Mouse (Mus musculus): ENCODE data around the gene Tbl2. TPM values are rescaled to one million over a fixed set of nuclear protein-coding genes. Genes with fewer than 3 reads are reported as not detected.

Gene Tbl2
- polyA plus RNA-seq, 1 experiment from 2014 or later = 15.3 TPM

- ATAC-seq (ENCODE audit: low FRiP score, low TSS enrichment) (no peak), DNase-seq (no peak)
- Histone ChIP-seq H3K9me3 (ENCODE audit: control insufficient read depth, low read length) (no peaks in the 10 kb centered on the region), H3K27me3 (ENCODE audit: control insufficient read depth, insufficient read depth, low read length) (no peaks in the 10 kb centered on the region), H3K4me3 (replicated peaks; ENCODE audit: low read depth, low read length) (no peak overlapping the region), H3K4me1 (ENCODE audit: control insufficient read depth, insufficient read depth, low read length) (no peaks in the 10 kb centered on the region), H3K4me2 (ENCODE audit: low read length) (no peak overlapping the region), H3K36me3 (ENCODE audit: control insufficient read depth, insufficient read depth, low read length) (peaks cover 77% of the 10 kb centered on the region), H3K27ac (replicated peaks; ENCODE audit: low read depth, low read length) (no peak overlapping the region), H3K9ac (replicated peaks; ENCODE audit: low read length) (no peak overlapping the region)
Measured at GRCm38 (mm10) chr5:135175086-135175485, 25.6 kb downstream of the Tbl2 start.

DNA sequence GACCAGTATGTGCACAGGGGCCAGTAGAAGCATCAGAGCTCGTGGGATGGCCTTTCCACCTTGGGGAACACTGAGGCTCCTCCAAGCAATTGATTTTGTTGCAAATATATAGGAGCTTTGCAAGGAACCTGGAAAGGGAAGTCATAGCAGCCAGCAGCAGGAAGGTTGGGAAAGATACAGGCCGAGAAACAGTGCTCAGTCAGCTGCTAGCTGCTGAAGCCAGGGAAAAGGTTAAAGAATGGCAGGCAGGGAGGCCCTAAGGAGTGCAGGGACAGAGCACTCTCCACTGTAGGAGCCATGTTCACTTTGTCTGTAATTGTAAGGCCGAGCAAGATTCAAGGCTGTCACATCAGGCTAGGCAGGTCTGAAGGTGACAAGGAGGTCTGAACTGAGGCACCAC lies 29.1 kb downstream of the Tbl2 start:
- no peaks in the 10 kb centered on the region for H3K4me1 ChIP-seq (ENCODE audit: control insufficient read depth, insufficient read depth, low read length)
- 86% methylated on average over 3 of the region's 3 CpGs for WGBS
- H3K36me3 ChIP-seq (ENCODE audit: control insufficient read depth, insufficient read depth, low read length) = peaks cover 83% of the 10 kb centered on the region

GRCm38 (mm10) chr5:135178996-135179395 lies 29.5 kb downstream of the Tbl2 start:
- 95% methylated on average over 4 of the region's 4 CpGs for WGBS
- Histone ChIP-seq H3K4me1 (ENCODE audit: control insufficient read depth, insufficient read depth, low read length) (no peaks in the 10 kb centered on the region), H3K9ac (replicated peaks; ENCODE audit: low read length) (no peak overlapping the region), H3K36me3 (ENCODE audit: control insufficient read depth, insufficient read depth, low read length) (peaks cover 78% of the 10 kb centered on the region), H3K27ac (replicated peaks; ENCODE audit: low read depth, low read length) (no peak overlapping the region), H3K9me3 (ENCODE audit: control insufficient read depth, low read length) (no peaks in the 10 kb centered on the region), H3K4me2 (ENCODE audit: low read length) (no peak overlapping the region), H3K4me3 (replicated peaks; ENCODE audit: low read depth, low read length) (no peak overlapping the region), H3K27me3 (ENCODE audit: control insufficient read depth, insufficient read depth, low read length) (no peaks in the 10 kb centered on the region)
- ATAC-seq (ENCODE audit: low FRiP score, low TSS enrichment) (no peak), DNase-seq (no peak)

More for the DNA sequence above, 29.1 kb downstream of the Tbl2 start:
- Histone ChIP-seq H3K27ac (replicated peaks; ENCODE audit: low read depth, low read length) (no peak overlapping the region), H3K4me2 (ENCODE audit: low read length) (no peak overlapping the region), H3K27me3 (ENCODE audit: control insufficient read depth, insufficient read depth, low read length) (no peaks in the 10 kb centered on the region), H3K9ac (replicated peaks; ENCODE audit: low read length) (no peak overlapping the region), H3K4me3 (replicated peaks; ENCODE audit: low read depth, low read length) (no peak overlapping the region), H3K9me3 (ENCODE audit: control insufficient read depth, low read length) (no peaks in the 10 kb centered on the region)
- DNase-seq = no peak
- ATAC-seq (ENCODE audit: low FRiP score, low TSS enrichment) = no peak

DNA sequence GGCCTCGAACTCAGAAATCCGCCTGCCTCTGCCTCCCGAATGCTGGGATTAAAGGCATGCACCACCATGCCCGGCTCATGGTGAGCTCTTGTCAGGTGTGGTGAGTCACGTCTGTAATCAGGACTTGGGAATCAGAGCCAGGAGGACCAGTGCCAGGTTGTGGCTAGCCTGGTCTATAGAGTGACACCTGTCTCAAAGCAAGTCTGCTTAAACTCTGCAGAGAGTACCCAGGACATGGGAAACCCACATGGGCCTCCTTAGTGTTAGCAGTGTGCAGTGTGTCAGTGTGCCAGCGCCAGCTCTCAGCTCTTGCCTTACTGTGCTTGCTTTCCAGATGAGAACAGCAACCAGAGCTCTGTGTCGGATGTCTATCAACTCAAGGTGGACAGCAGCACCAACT lies 30.2 kb downstream of the Tbl2 start:
- peaks cover 73% of the 10 kb centered on the region for H3K36me3 ChIP-seq (ENCODE audit: control insufficient read depth, insufficient read depth, low read length)
- ATAC-seq (ENCODE audit: low FRiP score, low TSS enrichment) (no peak), DNase-seq (no peak)
- no peaks in the 10 kb centered on the region for H3K27me3 ChIP-seq (ENCODE audit: control insufficient read depth, insufficient read depth, low read length)
- H3K9me3 ChIP-seq (ENCODE audit: control insufficient read depth, low read length) = no peaks in the 10 kb centered on the region
- no peak overlapping the region for H3K4me2 ChIP-seq (ENCODE audit: low read length)
- H3K9ac ChIP-seq (replicated peaks; ENCODE audit: low read length) = no peak overlapping the region
- WGBS = 95% methylated on average over 6 of the region's 7 CpGs
- H3K4me1 ChIP-seq (ENCODE audit: control insufficient read depth, insufficient read depth, low read length) = no peaks in the 10 kb centered on the region
- no peak overlapping the region for H3K4me3 ChIP-seq (replicated peaks; ENCODE audit: low read depth, low read length)
- no peak overlapping the region for H3K27ac ChIP-seq (replicated peaks; ENCODE audit: low read depth, low read length)

DNA sequence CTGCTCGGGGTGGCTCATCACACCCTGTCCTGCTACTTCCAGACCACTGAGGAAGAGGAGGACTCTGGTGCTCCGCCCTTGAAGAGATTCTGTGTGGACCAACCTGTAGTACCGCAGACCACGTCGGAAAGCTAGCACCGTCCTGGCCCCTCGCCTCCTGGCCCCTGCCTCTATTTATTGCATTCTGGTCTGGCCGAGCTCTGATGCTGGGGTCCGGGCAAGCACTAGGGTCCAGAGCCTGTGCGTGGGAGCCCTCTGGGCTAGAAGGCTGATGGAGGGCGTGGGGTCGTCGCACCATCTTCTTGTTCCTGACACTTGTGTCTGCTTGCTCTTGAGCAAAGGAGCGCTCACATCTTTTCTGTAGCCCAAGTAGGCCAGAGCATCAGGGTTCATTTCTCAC lies 31.3 kb downstream of the Tbl2 start:
- Histone ChIP-seq H3K27me3 (ENCODE audit: control insufficient read depth, insufficient read depth, low read length) (no peaks in the 10 kb centered on the region), H3K27ac (replicated peaks; ENCODE audit: low read depth, low read length) (no peak overlapping the region), H3K9me3 (ENCODE audit: control insufficient read depth, low read length) (no peaks in the 10 kb centered on the region), H3K4me2 (ENCODE audit: low read length) (no peak overlapping the region), H3K4me1 (ENCODE audit: control insufficient read depth, insufficient read depth, low read length) (no peaks in the 10 kb centered on the region), H3K9ac (replicated peaks; ENCODE audit: low read length) (no peak overlapping the region), H3K36me3 (ENCODE audit: control insufficient read depth, insufficient read depth, low read length) (peaks cover 63% of the 10 kb centered on the region), H3K4me3 (replicated peaks; ENCODE audit: low read depth, low read length) (no peak overlapping the region)
- 95% methylated on average over 14 of the region's 14 CpGs for WGBS
- no peak for ATAC-seq (ENCODE audit: low FRiP score, low TSS enrichment)
- no peak for DNase-seq

- Histone ChIP-seq H3K27ac (replicated peaks; ENCODE audit: low read depth, low read length) (no peak overlapping the region), H3K9ac (replicated peaks; ENCODE audit: low read length) (no peak overlapping the region), H3K4me1 (ENCODE audit: control insufficient read depth, insufficient read depth, low read length) (no peaks in the 10 kb centered on the region), H3K9me3 (ENCODE audit: control insufficient read depth, low read length) (no peaks in the 10 kb centered on the region), H3K4me3 (replicated peaks; ENCODE audit: low read depth, low read length) (no peak overlapping the region), H3K36me3 (ENCODE audit: control insufficient read depth, insufficient read depth, low read length) (peaks cover 61% of the 10 kb centered on the region), H3K4me2 (ENCODE audit: low read length) (no peak overlapping the region), H3K27me3 (ENCODE audit: control insufficient read depth, insufficient read depth, low read length) (no peaks in the 10 kb centered on the region)
- DNase-seq (no peak), ATAC-seq (ENCODE audit: low FRiP score, low TSS enrichment) (no peak)
- 68% methylated on average over 6 of the region's 6 CpGs for WGBS
Measured at GRCm38 (mm10) chr5:135181776-135182175, 32.3 kb downstream of the Tbl2 start.

DNA sequence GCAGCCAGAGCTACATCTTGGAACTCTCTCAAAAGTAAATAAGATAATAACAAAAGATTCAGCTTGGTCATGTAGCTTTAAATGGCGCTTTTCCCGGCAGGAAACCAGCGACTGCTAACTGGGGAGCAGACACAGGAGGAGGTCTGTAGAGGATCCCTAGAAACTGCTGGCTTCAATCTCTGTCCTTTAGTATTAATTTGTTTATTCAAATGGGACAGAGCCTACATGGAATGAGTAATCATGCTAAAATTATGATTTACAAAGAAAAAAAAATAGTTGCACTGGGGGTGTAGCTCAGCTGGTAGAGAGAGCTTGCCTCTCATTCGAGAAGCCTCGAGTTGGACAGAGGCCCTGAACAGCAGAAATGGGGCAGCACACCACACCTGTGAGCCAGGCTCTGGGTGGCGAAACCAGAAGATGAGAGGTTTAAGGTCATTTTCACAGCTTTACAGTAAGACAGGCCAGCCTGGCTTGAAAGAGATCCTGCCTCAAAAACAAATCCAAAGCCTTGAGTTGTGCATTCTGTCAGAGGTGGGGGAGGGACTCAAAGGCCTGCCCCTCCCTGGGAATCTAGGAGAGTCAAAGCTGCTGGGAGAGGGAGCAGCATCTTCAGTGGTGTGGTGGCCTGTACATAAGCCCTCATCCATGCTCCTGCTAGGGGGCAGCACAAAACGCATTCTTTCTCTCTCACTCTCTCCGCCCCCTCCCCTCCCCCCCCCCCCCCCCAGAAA lies 33.8 kb downstream of the Tbl2 start:
- ATAC-seq (ENCODE audit: low FRiP score, low TSS enrichment) (no peak), DNase-seq (no peak)
- peaks cover under 1% of the 10 kb centered on the region; the same call in 1 of the 2 replicates for H3K4me1 ChIP-seq (ENCODE audit: control insufficient read depth, insufficient read depth, low read length)
- no peaks in the 10 kb centered on the region for H3K9me3 ChIP-seq (ENCODE audit: control insufficient read depth, low read length)
- H3K4me2 ChIP-seq (ENCODE audit: low read length) = no peak overlapping the region
- H3K36me3 ChIP-seq (ENCODE audit: control insufficient read depth, insufficient read depth, low read length) = peaks cover 48% of the 10 kb centered on the region
- no peak overlapping the region for H3K4me3 ChIP-seq (replicated peaks; ENCODE audit: low read depth, low read length)
- H3K27ac ChIP-seq (replicated peaks; ENCODE audit: low read depth, low read length) = no peak overlapping the region
- 59% methylated on average over 8 of the region's 8 CpGs for WGBS
- no peaks in the 10 kb centered on the region for H3K27me3 ChIP-seq (ENCODE audit: control insufficient read depth, insufficient read depth, low read length)
- no peak overlapping the region for H3K9ac ChIP-seq (replicated peaks; ENCODE audit: low read length)

- DNase-seq (no peak), ATAC-seq (ENCODE audit: low FRiP score, low TSS enrichment) (no peak)
- 99% methylated on average over 3 of the region's 3 CpGs for WGBS
- Histone ChIP-seq H3K4me3 (replicated peaks; ENCODE audit: low read depth, low read length) (no peak overlapping the region), H3K9me3 (ENCODE audit: control insufficient read depth, low read length) (no peaks in the 10 kb centered on the region), H3K36me3 (ENCODE audit: control insufficient read depth, insufficient read depth, low read length) (peaks cover 37% of the 10 kb centered on the region), H3K9ac (replicated peaks; ENCODE audit: low read length) (no peak overlapping the region), H3K4me1 (ENCODE audit: control insufficient read depth, insufficient read depth, low read length) (peaks cover 17% of the 10 kb centered on the region), H3K27me3 (ENCODE audit: control insufficient read depth, insufficient read depth, low read length) (no peaks in the 10 kb centered on the region), H3K4me2 (ENCODE audit: low read length) (no peak overlapping the region), H3K27ac (replicated peaks; ENCODE audit: low read depth, low read length) (no peak overlapping the region)
Measured at GRCm38 (mm10) chr5:135185016-135185415, 35.6 kb downstream of the Tbl2 start.

GRCm38 (mm10) chr5:135185596-135185995 lies 36.1 kb downstream of the Tbl2 start:
- Histone ChIP-seq H3K4me1 (ENCODE audit: control insufficient read depth, insufficient read depth, low read length) (peaks cover 21% of the 10 kb centered on the region), H3K36me3 (ENCODE audit: control insufficient read depth, insufficient read depth, low read length) (peaks cover 31% of the 10 kb centered on the region), H3K27ac (replicated peaks; ENCODE audit: low read depth, low read length) (no peak overlapping the region), H3K4me2 (ENCODE audit: low read length) (no peak overlapping the region), H3K9ac (replicated peaks; ENCODE audit: low read length) (no peak overlapping the region), H3K9me3 (ENCODE audit: control insufficient read depth, low read length) (no peaks in the 10 kb centered on the region), H3K27me3 (ENCODE audit: control insufficient read depth, insufficient read depth, low read length) (no peaks in the 10 kb centered on the region), H3K4me3 (replicated peaks; ENCODE audit: low read depth, low read length) (no peak overlapping the region)
- WGBS = 37% methylated on average over 3 of the region's 3 CpGs
- DNase-seq (peak; percentile 26), ATAC-seq (ENCODE audit: low FRiP score, low TSS enrichment) (no peak)
